Mouse (Mus musculus) heart, postnatal 0 days (tissue): ENCODE results near the gene Aldh3a2.

Experiments used
- CTCF ChIP-seq: IDR thresholded peaks from 2 replicates; pipeline ENCODE4 v1.5.1; 2016; ENCODE audit warnings: antibody characterized with exemption, control low read depth, low read depth
- EP300 ChIP-seq: IDR thresholded peaks from 2 replicates; pipeline ENCODE4 v1.6.1; 2016; ENCODE audit warnings: antibody characterized with exemption, low read depth

DNA sequence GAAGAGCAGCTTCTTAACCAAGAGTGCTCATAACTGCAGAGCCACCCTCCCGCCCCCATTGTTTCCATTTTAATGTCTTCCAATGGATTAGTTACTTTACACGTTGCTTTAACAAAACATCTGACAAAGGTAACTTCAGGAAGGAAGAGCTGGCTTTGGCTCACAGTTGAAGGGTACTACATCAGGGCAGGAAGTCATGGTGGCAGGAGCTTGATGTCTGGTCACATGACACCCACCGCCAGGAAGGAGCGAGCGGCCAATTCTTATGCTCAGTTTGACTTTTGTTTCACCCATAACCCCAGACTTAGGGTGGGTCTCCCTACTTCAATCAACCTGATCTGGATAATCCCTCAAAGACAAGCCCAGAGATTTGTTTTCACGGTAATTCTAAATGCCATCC, 8.2 kb downstream of the Aldh3a2 start:
- TF ChIP-seq EP300 (no peak), CTCF (no peak)
